Mouse (Mus musculus) kidney, adult 2 months (tissue): ENCODE data around the gene Selenom.

ENCODE experiments used
- CTCF ChIP-seq: fragments of 200-500 bp; conservative IDR thresholded peaks from 2 replicates; pipeline ENCODE4 v1.5.1; 2011; ENCODE audit warnings: low read depth, mild to moderate bottlenecking, control low read depth, low read length, moderate library complexity, mixed read lengths; ENCODE audit not compliant: insufficient read depth, insufficient read length
- POLR2A ChIP-seq: fragments of 200-500 bp; IDR thresholded peaks from one replicate; pipeline ENCODE4 v1.6.1; 2011; ENCODE audit warnings: low read depth, low read length, control low read depth

GRCm38 (mm10) chr11:3472484-3472883 is 42.0 kb upstream of the Selenom start:
- peak; percentile 94 for TF ChIP-seq CTCF
- no peak for TF ChIP-seq POLR2A
